Mouse (Mus musculus) splenic B cell, adult 2 months (primary cell): ENCODE data around the gene Mob3b.
"Not testable (repeated sequence)": the region's sequence is repeated elsewhere in the genome, so short reads cannot be mapped to it uniquely, and the experiment has no call there.

Experiments used
- DNase-seq: peaks from one replicate; pipeline ENCODE4 v3.0.0-alpha.2; 2011; ENCODE audit warnings: low read depth, low spot score
- H3K27me3 ChIP-seq: 2 replicates; pipeline ENCODE4 v1.6.1; 2012; ENCODE audit warnings: mild to moderate bottlenecking, low read length, moderate library complexity, mixed read lengths; ENCODE audit not compliant: control insufficient read depth, poor library complexity, insufficient read depth, severe bottlenecking
- H3K36me3 ChIP-seq: 2 replicates; pipeline ENCODE4 v1.6.1; 2012; ENCODE audit warnings: mild to moderate bottlenecking, low read length, moderate library complexity, mixed read lengths; ENCODE audit not compliant: control insufficient read depth, poor library complexity, insufficient read depth, severe bottlenecking

The Mob3b gene

GRCm38 (mm10) chr4:34928386-34928785, 228.9 kb downstream of the Mob3b start:
- not testable (repeated sequence) for H3K36me3 ChIP-seq, DNase-seq

DNA sequence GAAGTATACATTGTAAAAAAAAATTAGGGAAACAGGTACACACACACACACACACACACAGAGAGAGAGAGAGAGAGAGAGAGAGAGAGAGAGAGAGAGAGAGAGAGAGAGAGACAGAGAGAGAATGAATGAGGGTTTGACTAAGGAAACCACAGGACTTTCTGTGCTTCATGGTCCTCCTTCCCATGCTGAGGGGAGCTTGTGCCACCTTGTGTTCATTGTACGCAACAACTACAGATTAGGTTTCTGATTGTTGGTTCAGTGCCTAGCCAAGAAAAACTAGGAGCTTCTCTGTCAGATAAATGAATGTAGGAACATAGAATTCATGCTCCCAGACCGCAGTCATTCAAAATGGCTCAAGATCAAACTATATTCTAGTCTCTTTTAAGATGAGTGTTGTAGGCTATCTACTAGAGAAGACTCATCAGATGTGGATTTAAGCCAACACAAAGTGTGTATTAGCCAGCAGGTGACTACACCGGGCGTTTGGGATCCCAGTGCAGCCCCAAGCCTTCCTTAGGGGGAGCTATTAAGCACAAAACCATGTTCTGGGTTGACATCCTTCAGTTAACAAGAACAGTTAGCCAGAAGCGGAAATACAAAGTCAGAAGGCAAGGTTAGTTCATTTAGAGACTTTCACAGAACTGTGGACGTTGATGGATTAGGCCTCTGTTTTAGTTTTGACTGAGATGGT, 235.0 kb downstream of the Mob3b start:
- Histone ChIP-seq H3K27me3 (no peaks in the 10 kb centered on the region), H3K36me3 (no peaks in the 10 kb centered on the region)
- DNase-seq = peak; percentile 75

More at GRCm38 (mm10) chr4:34928386-34928785, 228.9 kb downstream of the Mob3b start:
- H3K27me3 ChIP-seq = not testable (repeated sequence)

DNA sequence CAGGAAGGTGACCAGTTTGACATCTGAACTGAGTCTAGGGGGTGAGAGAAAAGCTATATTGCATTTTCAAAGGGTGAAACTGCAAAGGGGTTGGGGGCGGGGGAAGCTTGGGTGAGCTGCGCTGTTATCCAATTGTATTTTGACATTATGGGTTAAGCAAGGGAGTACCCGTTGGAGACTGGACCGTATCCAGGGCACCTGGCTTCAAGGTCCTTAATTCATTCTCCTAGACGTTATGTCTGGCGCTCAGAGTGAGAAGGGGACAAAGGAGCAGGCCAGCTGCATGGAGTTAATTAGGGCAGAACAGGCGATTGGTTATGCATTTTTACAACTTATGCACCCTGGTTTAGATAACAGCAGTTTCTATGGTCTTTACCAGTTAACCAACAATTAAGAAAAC, 239.9 kb downstream of the Mob3b start:
- Histone ChIP-seq H3K36me3 (no peaks in the 10 kb centered on the region), H3K27me3 (no peaks in the 10 kb centered on the region)
- no peak for DNase-seq

- H3K36me3 ChIP-seq = no peaks in the 10 kb centered on the region
- no peak for DNase-seq
- no peaks in the 10 kb centered on the region for H3K27me3 ChIP-seq
Observed at GRCm38 (mm10) chr4:34912171-34912570, 245.1 kb downstream of the Mob3b start.

DNA sequence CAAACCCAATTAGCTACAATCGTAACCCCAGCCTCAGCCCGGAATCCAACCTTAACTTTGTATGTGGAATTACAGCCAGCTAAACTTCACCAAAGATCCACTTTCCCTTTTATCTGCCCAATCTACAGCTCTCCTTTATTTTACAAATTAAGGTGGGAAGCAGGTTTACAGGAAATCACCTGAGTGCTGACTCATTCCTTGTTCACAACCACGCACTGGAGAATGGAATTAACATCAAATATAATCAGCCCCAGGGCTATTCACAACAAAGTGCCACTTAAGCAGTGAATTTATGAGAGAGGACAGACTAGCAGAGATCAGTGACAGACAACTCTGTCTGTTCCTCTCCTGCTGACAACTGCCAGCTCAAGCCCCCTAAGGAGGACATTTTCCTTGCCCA, 245.9 kb downstream of the Mob3b start:
- H3K36me3 ChIP-seq = no peaks in the 10 kb centered on the region
- DNase-seq = no peak
- no peaks in the 10 kb centered on the region for H3K27me3 ChIP-seq

DNA sequence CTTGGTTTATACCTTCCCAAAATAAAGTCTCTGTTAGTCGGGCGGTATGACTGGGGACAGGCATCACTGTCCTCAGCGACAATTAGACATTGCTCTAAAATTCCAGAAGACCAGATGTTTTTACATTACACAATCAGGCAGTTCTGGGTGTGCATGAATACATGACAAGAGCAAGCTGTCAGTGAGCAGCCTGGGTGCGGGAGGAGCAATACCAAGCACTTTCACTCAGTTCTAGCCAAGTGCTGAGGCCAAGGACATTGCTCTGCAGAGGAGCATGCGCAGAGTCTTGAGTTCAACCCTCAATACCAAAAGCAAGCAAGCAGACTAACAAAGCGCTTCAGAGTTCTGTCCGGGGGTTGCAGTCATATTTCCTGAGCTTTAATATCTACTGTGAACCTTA, 249.2 kb downstream of the Mob3b start:
- Histone ChIP-seq H3K27me3 (no peaks in the 10 kb centered on the region), H3K36me3 (no peaks in the 10 kb centered on the region)
- DNase-seq = no peak

DNA sequence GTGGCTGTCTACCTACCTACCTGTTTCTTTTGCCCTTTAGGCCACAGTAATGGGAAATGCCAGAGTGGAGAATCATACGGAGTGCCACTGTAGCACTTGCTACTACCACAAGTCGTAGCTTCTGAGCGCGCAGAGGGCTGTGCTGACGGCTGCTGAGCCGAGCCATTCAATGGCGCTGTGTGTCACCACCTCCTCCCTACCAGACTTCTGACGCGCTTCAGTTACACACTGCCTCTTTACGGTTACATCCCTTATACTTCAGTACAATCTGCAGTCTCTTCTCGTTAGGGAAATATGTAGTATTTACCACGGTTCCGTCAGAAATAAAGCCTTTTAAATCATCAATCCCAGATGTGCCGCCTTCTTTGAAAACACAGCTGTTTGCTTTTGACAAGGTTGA, 250.3 kb downstream of the Mob3b start:
- DNase-seq = no peak

GRCm38 (mm10) chr4:34906151-34906550, 251.1 kb downstream of the Mob3b start:
- no peaks in the 10 kb centered on the region for H3K36me3 ChIP-seq
- DNase-seq = no peak
- no peaks in the 10 kb centered on the region for H3K27me3 ChIP-seq

More for the DNA sequence above, 250.3 kb downstream of the Mob3b start:
- Histone ChIP-seq H3K36me3 (no peaks in the 10 kb centered on the region), H3K27me3 (no peaks in the 10 kb centered on the region)

DNA sequence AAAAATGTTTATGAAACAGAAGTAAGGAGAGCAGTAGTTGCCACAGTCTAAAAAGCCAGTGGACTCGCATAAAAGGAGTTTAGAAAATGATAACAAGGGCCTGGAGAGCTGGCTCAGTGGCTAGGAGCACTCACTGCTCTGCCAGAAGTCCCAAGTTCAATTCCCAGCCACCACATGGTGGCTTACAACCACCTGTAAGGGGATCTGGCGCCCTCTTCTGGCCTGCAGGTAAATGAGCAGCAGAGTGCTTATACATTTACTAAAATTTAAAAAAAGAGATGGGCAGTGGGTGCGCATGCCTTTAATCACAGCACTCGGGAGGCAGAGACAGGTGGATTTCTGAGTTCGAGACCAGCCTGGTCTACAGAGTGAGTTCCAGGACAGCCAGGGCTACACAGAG, 251.9 kb downstream of the Mob3b start:
- peak; percentile 70 for DNase-seq
- no peaks in the 10 kb centered on the region for H3K27me3 ChIP-seq
- H3K36me3 ChIP-seq = no peaks in the 10 kb centered on the region

DNA sequence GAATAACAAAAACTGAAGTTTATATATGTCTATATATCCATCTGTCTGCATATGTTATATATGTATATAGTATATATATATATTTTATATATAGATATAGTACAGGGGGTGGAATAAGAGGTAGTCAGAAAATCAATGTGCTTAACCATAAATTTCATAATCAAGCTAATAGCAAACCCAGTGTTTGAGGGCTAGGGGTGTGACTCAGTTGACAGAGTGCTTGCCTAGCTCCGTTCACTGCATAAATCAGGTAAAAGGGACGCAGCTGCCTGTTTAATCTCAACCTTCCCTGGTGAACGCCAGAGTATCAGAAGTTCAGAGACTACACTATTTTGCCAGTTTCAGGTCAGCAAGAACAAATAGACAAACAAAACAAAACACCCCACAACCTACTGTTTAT, 255.7 kb downstream of the Mob3b start:
- not testable (repeated sequence) for H3K36me3 ChIP-seq, H3K27me3 ChIP-seq, DNase-seq

DNA sequence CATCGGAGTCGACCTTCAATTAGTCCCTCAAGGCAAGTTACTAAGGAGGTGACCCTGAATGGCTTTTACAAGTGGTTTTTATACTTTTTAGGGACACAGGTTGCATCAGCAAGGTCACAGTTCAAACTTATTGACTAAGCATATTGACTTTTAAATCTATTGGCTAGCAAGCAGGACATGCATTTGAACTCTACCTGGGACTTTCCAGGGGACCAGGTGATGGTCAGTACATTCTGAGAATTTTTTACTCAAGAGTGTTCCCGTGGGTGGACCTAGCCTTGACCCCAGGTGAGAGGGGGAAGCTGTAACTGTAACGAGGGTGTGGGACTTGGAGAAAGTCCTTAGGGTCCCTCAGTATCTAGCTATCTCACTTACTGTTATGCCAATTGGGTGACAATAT, 256.1 kb downstream of the Mob3b start:
- Histone ChIP-seq H3K27me3 (no peaks in the 10 kb centered on the region), H3K36me3 (no peaks in the 10 kb centered on the region)
- no peak for DNase-seq

DNA sequence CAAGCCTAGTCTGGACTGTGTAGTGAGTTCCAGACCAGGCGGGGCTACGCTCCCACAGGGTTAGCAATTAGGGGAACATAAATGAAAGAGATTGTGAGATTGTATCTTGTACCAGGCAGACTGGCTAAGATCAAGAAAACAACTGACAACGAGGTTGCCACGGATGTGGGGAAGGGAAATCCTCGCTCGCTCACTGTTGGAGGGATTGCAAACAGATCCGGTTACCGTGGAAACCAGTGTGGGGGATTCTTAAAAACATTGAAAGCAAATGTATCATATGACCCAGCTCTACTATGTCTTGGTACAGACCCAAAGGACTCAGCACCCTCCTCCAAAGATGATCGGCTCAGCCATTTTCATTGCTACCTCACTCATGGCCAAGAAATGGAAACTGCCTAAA, 257.1 kb downstream of the Mob3b start:
- DNase-seq = no peak
- no peaks in the 10 kb centered on the region for H3K27me3 ChIP-seq
- H3K36me3 ChIP-seq = no peaks in the 10 kb centered on the region

- Histone ChIP-seq H3K27me3 (no peaks in the 10 kb centered on the region), H3K36me3 (no peaks in the 10 kb centered on the region)
- DNase-seq = no peak
Observed at GRCm38 (mm10) chr4:34899322-34899721, 258.0 kb downstream of the Mob3b start.
